Mouse (Mus musculus): Measurements from ENCODE around the gene Mymk.

Gene Mymk

DNA sequence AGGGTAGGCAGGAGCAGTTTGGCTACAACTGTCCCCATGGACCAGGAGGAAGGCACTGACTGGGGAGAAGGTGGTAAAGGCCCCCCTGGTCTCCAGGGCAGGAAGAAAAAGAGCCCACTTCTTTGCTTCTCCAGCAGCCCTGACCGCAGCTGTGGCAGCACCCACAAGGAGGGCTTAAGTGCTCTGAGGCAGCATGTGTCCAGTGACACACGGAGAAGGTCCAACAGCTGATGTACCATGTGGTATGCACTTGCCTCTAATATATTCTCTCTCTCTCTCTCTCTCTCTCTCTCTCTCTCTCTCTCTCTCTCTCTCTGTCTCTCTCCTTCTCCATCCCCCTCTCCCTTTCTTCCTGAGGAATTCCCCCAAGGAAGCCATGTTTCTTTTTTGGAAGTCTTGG is at the start of gene Mymk:
Gene Mymk (minus strand): TSS at position 202 of the 400 bp plus-strand sequence.
- DNase-seq (ENCODE audit: low read depth), result no peak

DNA sequence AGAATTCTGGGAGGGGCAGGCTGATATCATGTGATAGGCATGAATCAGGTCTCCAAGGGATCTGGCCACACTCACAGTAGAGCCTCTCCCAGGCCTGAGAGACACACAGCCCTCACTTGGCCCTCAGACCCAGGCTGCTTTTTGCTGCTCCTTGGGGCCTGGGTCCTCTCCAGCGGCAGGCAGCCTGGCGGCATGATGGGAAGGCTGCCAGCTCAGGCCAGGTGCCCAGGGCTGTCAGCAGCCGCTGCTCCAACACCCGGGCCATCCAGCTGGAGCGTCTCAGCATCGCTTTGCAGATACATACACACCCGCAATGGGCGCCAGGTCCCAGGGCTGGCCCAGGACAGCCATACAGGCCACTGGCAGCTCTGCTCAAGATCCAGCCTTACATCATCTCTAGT is 48.3 kb upstream of the Mymk start:
- DNase-seq (ENCODE audit: low read depth), result no peak

DNA sequence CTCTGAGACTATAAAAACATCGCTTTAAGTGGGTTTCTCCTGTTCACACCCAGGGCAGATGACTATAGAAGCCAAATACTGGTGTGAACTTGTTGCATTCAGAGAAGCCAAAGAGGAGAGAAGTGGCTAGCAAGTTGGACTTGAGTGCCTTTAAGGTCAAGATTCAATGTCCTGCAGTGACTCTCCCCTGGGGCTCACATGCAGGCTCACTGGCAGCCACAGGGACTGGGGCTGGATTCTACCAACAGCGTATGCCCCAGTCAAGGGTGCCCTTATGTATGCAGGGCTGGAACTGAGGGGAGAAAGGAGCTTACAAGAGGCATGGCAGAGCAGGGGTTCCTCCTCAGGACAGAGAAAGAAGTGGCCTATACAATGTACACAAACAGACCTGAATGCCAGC is 47.8 kb upstream of the Mymk start:
- no peak for DNase-seq (ENCODE audit: low read depth)

DNA sequence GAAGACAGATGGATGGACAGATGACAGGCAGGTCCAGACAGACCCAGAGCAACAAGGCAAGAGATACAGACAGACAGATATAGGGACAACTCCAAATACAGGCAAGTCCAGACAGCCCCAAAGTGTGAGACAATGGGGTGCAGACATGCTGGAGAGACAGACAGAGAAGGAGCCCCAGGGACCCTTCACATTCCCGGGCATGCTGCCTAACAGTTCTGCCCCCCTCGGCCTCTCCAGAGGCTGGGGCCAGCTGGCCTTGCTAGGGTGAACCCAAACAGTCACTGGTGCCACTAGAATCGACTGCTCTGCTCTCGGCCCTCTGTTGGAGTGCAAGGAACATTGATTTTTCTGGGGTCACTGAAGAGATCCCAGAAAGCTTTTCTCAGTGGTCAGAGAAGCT is 46.5 kb upstream of the Mymk start:
- DNase-seq (ENCODE audit: low read depth), result no peak

DNA sequence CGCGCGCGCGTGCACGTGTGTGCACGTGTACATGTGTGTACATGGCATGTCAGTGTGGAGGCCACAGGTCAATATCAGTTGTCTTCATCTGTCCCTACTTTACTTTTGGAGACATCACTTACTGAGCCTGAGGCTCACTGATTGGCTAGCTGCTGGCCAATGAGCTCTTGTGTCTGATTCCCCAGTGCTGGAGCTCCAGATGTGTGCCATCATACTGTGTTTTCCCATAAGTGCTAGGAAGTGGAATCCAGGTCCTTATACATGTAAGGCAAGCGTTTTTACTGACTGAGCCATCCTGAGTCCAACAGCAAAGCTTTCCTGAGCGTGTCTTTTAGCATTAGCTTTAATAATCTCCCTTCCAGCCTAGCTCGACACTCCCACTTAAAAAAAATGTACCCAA is 42.2 kb upstream of the Mymk start:
- no peak for DNase-seq (ENCODE audit: low read depth)

DNA sequence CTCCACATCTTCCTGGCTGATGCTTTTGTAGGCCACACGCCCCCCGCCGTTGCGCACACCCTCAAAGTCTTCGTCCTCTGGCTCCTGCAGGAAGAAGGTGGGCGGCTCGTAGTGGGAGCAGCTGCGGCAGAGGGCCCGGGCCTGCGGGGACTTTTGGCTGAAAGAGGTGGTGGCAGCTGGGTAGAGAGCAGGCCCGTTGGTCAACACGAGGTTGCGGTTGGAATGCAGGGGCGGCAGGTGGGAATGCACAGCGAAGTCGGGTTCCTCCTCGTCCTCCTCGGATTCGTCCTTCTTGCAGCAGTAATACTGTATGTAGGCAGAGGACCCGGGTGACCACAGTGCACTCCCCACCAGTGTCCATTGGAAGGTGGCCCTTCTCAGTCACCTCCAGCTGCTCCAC is 40.6 kb upstream of the Mymk start:
- DNase-seq (ENCODE audit: low read depth), result no peak

DNA sequence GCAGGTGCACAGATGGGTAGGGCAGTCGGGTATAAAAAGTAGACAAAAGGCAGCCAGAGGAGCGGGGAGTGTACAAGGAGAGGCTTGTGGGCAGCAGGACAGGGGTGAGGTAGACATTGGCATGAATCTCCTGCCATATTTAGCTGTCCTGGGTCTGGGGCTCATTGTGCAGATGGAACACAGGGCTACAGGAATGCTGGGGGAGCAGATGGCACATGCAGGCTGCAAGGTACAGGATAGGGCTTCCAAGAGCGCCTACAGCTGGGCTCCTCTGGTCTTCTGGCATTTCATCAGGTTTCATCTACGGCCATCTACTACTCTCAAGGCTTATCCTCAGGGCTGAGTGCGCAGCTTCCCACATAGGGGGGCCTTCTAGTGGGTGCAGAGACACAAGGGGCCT is 37.1 kb upstream of the Mymk start:
- DNase-seq (ENCODE audit: low read depth), result no peak

DNA sequence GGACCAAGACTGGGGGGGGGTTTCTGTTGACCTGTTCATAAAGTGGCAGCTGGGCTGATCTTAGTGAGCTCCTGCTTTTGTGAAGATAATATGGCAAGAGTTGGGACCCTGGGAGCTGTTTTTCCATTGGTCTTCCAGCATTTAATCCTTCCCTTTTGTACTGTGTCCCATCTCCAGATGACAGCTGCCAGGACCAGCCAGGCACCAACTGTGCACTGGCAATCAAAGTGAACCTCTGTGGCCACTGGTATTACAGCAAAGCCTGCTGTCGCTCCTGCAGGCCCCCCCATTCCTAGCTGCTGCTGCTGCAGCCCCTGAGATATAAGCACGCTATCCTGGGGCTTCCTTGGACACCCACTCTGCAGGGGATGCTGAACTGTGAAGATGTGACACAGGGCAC is 36.2 kb upstream of the Mymk start:
- DNase-seq (ENCODE audit: low read depth), result no peak

DNA sequence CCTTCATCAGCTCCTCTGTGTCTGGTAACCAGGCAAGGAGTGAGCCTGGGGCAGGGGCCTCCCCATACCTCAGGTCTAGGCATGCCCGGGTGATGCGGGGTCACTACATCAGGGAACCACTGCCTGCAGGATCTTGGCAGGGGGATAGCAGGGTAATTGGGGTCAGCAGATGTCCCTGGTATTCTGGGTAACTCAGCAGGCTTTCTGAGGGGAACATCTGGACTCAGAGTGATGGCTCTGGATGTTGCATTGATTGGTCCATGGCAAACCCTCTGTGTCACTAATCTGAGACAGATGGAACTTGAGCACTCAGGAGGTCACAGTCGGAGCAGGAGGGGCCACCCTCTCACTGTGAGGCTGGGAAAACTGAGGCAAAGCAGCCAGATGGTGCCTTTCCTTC is 34.8 kb upstream of the Mymk start:
- DNase-seq (ENCODE audit: low read depth), result no peak

DNA sequence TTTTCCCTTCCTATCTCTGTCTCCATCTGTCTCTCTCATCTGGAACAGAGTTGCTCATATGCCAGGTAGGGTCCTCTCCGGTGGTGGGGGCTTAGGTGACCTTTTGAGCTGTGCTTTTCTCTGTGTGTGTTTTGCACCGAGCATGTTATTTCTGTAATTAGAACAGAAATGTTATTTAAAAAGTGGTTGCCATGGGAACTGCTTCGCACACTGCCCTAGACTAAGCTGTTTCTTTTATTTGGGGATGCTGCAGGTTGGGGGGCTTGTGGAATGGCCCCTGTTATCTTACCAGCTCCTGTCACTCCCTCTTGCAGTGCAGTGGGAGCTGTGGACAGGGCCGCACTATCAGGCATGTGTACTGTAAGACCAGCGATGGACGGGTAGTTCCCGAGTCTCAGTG is 31.6 kb upstream of the Mymk start:
- DNase-seq (ENCODE audit: low read depth), result no peak

DNA sequence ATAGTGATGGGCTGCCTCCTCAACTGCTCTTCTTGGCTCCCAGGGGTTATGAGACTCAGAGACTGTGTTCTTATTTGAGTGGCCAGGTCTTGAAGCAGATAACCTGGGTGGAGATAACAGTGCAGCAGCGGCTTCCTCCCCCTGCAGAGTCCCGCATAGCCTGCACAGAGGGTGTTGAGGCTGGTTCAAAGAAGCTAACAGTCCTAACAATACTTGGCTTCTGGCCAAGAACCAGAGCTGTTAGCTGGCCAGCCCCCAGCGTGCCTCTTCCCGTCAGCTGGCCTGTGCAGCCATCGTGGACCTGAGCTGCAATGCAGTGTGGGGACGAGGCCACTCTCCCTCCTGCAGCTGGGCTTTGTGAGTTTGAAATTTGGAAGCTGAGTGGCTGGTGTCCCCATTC is 25.8 kb upstream of the Mymk start:
- DNase-seq (ENCODE audit: low read depth), result no peak

DNA sequence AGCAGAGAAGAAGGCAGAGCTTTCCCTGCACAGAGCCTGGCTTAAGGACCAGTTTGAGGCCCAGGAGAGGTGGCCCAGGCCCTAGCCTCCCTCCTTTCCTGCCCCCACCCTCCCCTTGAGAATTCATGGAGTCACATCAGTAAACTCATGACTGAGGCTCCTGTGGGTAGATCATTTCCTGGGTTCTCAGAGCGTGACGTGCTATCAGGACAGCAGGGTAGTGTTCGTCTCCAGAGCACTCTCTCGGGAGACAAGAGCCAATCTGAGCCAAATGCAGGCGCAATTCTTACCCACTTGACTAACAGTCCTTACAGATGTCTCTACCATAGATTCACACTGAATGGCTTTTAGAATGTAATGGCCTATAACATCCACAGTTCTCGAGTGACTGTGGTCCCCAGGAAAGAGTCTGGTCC is 25.3 kb upstream of the Mymk start:
- no peak for DNase-seq (ENCODE audit: low read depth)

DNA sequence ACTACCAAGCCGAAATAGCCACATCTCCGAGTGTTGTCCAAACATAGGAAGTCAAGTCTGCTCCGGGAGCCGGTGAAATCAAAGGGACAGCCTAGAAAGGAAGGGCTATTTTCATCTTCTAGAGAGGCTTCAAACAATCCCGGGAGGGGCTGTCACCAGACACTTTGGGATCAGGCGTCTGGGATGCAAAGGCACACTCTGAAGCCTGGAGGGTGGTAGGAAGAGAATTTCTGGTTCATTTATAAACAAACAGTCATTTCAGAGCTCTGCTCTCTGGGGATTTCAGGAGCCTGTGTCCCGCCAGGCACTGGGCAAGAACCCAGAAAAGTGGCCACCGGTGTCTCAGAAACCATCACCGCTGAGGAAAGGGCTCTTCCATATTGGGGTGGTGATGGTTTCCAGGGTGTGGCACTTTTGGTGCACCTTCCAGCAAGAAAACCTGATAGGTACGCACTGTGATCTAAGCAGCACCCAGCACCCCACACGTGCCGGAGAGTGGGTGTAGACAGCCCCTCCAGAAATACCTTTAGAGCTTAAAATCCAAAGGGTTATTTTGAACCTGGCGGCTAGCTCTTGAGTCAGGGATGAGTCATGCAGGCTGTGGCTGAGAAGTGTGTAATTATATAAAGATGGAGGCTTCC is 24.5 kb upstream of the Mymk start:
- DNase-seq (ENCODE audit: low read depth), result no peak

DNA sequence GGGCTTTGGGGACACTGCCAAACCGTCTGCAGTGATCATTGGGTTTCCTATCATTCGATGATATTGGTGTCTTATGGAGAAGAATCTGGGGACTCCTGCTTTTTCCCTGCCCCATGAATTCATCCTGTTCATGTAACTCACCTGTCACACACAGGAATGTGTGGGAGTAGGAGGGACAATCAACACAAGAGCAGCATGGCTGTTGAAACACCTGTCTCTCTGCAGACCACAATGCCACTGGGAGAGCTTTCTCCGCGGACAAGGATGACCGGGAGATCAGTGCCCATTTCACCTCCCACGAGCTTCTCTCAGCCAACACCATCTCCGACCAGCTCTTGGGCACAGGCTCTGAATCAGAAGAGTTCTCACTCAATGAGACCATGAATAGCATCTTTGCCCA is 23.2 kb upstream of the Mymk start:
- no peak for DNase-seq (ENCODE audit: low read depth)

DNA sequence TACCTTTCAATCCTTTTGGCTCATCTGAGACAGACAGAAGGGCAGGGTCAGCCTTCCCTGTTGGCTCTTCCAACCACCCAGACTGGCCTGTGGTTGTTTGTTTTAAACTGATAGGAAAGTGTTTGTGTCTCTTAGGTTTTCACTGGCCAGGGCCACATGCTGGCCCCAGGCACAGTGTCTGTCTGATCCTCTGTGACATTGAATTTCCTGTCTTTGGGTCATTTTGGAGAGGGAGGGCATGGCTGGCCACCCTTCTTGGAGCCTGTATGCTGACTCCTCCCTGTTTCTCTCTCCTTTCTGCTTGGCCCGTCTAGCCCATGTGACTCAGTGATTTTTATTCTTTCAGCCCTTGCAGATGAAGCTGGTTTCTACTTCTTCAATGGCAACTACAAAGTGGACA is 17.3 kb upstream of the Mymk start:
- DNase-seq (ENCODE audit: low read depth), result no peak

DNA sequence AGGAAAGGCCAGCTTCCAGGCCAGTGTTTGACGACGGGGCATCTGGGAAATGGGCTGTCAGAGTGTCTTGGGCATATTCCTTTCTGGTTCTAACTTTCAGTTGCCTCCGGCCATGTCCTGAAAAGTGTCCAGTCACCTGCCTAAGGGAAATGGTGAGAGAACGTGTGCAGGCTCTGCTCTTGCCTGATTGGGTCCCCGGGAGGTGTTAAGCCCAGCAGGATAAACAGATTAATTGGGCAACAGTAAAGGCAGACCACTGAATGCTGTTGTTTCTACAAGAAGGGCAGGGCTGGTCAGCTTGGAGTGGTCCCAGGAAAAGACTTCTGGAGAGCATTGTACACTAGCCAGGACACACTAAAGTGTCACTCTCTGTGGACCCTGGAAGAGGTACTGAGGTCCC is 16.7 kb upstream of the Mymk start:
- no peak for DNase-seq (ENCODE audit: low read depth)

DNA sequence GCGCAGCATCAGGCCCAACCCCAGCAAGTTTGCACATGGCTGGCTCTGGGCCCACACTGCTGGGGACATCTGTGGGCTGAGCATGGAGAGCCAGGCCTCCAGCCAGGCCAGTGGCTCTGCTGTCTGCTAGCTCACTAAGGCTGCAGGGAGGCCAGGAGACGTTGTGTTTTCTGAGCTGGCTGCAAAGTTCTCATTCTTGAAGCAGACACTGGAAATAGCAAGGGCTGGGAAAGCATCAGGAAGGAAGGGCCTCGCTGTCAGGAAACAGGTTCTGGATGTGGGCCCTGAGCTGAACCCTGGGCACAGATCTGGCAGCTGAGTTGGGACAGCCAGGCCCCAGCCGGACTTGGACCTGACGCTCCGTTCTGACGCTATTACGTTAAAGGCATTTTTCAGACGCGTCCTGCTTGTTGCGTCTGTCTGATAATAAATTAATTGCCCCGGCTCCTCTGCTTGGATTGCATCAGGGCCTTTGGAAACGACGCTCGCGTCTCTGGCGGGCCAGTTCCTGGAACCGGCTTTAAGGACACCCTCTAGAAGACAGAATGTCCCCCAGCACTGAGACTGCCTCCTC is 16.2 kb upstream of the Mymk start:
- DNase-seq (ENCODE audit: low read depth), result no peak

DNA sequence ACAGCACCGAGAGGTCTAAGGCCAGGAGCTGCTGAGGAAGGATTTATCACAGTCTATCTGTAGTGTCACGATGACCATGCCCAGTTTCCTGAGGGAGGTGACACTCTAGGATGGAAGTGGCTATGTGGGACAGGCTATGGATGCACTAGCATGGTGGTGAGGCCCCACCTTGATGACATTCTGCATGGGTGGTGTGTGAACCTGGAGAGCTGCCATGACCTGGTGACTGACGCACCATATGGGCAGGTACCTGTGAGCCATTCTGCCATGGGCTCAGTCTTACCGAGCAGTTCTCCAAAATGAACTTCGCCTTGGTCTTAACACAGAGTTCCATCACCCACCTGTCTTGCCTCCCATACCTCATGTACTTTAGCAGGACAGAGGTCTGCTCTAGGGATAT is 15.6 kb upstream of the Mymk start:
- no peak for DNase-seq (ENCODE audit: low read depth)

DNA sequence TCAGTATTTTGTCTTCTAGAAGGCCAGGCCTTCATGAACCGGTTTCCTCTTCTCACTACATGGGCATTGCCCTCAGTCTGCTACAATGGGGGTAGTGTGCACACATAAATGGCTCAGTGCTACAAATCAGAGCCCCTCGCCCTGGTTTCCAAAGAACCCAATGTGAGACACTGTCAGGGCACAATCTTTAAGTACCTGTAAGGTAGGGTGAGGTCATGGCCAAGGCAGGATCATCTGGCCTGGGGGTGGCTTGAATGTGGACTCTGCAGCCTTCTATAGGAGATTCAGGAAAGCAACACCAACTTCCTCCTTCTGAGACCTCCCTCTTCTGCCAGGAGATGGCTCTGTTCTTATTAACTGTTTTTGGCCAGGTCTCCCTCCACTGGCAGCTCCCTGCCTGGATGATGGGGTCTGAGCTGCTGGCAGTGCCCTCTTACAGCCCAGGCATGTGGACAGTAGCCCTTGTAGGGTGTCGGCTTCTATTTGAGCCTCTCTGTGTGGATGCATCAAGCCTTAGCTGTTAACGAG is 14.6 kb upstream of the Mymk start:
- DNase-seq (ENCODE audit: low read depth), result no peak

DNA sequence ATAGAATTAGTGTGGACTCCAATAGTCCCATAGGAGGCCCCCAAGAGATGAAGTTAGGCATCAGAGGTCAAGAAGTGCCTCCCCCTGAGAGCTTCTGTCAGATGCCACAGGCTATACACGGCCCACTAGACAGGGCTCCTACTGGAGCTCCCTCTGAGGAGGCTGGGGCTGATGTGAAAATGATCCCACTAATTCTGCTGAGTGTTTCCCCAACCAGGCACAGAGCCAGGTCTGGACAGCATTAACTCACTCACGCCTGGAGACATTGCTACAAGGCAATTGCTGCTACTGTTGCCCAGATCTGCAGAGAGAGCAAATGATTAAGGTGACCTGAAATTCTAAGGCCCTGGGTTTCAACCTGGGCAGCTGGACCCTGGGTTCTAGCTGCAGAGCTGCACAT is 13.8 kb upstream of the Mymk start:
- no peak for DNase-seq (ENCODE audit: low read depth)

DNA sequence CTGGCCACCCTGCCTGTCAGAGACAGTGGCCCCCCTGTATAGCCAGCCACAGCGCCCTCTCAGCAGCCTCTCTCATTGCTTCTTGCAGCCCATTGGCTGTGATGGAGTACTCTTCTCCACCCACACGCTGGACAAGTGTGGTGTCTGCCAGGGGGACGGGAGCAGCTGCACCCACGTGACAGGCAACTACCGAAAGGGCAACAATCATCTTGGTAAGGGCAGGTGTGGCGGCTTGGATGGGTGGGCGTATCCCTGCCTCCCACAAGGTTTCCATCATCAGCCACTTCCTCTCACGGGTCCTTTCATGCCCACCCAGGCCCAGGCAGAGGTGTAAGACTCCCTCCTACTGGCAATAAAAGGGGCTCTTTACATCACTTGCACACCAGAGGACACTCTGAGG is 13.0 kb upstream of the Mymk start:
- DNase-seq (ENCODE audit: low read depth), result no peak

DNA sequence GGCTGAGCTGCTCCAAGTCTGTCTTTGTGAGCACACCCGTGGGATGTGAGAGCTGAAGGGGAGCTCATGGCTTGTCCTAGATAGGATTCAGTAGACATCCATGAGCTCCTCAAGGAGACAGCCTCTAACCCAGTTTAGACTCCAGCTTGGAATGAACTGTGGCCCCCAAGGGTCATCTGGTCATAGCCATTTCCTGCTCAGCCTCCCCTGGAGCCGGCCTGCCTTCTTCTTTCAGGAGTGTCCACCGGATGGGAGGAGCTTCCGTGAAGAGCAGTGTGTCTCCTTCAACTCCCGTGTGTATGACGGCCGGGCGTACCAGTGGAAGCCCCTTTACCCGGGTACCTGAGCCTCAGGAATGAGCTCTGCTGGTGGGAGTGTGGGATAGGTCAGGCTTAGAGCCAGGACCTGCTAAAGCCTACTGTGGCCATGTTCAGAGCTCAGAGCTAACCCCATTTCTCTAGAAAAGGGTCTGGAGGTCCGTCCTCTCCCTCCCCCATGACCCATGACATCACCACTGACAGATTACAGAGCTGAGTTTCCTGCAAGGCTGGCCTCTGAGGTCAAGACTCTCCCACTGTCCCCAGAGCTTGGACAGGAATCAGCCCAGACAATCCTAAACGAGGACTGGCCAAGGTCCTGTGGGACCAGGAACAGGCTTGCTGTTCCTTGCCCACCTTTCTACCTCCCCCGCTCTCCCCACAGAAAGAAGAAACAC is 11.9 kb upstream of the Mymk start:
- no peak for DNase-seq (ENCODE audit: low read depth)

DNA sequence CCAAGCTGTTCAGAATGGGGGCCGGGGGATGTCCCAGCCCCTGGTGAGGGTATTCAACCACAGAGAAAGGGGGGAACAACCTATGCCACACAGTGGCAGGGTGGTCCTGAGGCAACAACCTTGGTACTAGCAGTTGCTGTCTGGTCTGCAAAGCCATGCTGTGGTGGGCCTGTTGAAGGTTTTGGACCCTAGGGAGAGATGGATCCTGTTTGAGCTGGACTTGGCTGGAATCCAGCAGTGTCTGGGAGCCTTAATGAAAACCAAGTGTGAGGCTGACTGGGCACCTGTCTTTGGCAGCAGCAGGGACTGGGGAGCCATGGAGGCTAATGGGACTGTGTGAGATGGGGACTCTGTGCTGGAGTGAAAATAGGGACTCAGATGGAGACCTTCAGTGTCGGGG is 7.7 kb upstream of the Mymk start:
- DNase-seq (ENCODE audit: low read depth), result no peak

DNA sequence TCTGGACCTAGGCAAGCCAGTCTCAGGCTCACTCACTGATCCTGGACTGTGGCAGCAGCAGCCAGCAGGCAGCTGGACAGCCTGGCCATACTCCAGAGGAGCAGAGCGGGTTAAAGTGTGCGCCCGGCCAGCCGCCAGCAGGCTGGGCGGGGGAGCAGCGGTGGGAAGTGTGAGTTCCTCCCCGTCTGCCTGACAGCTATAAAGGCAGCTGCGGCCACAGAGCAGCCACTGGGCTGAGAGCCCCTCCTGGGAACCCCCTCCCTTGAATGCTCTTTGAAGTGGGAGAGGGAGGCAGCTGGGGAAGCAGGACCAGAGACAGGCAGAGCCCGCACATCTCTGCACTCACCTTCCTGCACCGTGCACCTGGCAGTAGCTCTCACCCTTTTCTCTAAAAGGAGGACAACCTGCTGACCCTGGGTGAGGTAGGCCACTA is 7.2 kb upstream of the Mymk start, which contains the start of gene Adamtsl2:
Gene Adamtsl2 (plus strand): TSS at position 228 of the 433 bp plus-strand sequence.
- no peak for DNase-seq (ENCODE audit: low read depth)
